Mouse (Mus musculus): ENCODE data around the gene Btbd11. TPM values are rescaled to one million over a fixed set of nuclear protein-coding genes. Genes with fewer than 3 reads are reported as not detected.

Gene Btbd11
- polyA plus RNA-seq, 1 experiment from 2014 or later: 10.5 TPM

DNA sequence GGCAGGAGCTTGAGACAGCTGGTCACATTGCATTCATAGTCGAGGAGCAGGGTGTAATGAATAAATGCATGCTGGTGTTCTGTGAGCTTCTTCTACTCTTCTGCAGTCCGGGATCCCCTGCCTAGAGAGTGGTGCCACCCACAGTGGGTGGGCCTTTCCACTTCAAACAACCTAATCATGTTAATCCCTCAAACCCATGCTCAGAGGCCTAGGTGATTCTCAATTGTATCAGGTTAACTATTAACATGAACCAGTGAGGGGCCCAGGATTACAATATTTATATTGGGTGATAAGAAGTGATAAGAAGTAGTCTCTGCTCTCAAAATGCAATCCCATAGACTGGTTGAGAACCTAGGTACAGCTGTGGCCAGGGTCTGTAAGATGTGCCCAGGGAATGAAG, 39.1 kb downstream of the Btbd11 start:
- Histone ChIP-seq H3K4me3 (no peak overlapping the region), H3K9me3 (no peaks in the 10 kb centered on the region), H3K27me3 (no peaks in the 10 kb centered on the region), H3K4me2 (replicated peaks) (no peak overlapping the region), H3K36me3 (no peaks in the 10 kb centered on the region), H3K9ac (no peak overlapping the region), H3K4me1 (no peaks in the 10 kb centered on the region), H3K27ac (no peak overlapping the region)
- 60% methylated on average over 2 of the region's 2 CpGs for WGBS
- ATAC-seq (ENCODE audit: insufficient number of reproducible peaks, insufficient read depth, low FRiP score, low TSS enrichment): no peak

DNA sequence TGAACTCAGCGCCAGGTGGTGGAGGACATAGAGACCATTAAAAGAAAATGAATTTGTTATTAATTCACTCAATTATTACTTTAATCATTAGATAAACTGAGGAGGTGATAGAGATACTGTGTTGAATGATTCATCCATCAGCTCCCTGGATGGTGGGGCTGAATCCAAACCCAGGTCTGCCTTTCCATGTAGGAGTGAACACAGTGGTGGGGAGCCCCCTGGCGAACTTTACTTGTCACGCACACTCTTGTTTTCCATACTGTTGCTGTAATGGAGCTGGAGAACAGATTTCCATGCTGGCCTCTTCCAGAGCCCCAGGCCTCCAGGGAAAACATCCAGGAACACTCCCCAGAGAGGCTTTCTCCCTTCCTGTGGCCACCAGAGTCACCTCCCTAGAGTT, 50.6 kb downstream of the Btbd11 start:
- Histone ChIP-seq H3K9ac (no peak overlapping the region), H3K4me1 (no peaks in the 10 kb centered on the region), H3K4me3 (no peak overlapping the region), H3K27me3 (no peaks in the 10 kb centered on the region), H3K4me2 (replicated peaks) (no peak overlapping the region), H3K9me3 (0 out of 2 replicates have a peak, but pooled peaks cover 3% of the 10 kb centered on the region), H3K27ac (no peak overlapping the region), H3K36me3 (no peaks in the 10 kb centered on the region)
- ATAC-seq (ENCODE audit: insufficient number of reproducible peaks, insufficient read depth, low FRiP score, low TSS enrichment): no peak
- WGBS: 84% methylated on average over 3 of the region's 3 CpGs

DNA sequence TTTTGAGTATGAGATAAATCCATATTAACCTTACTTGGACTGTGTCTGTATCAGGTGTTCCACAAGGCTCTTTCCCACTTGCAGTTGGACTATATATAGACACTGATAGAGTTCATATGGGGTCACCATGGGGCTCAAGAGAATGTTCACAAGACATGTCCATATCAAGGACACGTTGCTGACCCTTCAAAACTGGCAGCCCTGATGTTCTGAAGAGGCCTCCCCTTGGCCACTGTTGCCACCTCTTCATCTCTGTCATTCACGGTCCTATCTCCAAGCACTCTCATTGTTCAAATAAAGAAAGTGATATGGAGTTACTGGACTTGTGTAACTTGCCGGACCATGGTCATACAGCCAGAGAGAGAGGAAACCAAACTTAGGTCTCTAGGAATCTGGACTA, 56.8 kb downstream of the Btbd11 start:
- Histone ChIP-seq H3K4me1 (no peaks in the 10 kb centered on the region), H3K27me3 (no peaks in the 10 kb centered on the region), H3K36me3 (no peaks in the 10 kb centered on the region), H3K9ac (no peak overlapping the region), H3K9me3 (no peaks in the 10 kb centered on the region), H3K4me3 (no peak overlapping the region), H3K4me2 (replicated peaks) (no peak overlapping the region), H3K27ac (no peak overlapping the region)
- ATAC-seq (ENCODE audit: insufficient number of reproducible peaks, insufficient read depth, low FRiP score, low TSS enrichment): no peak
- 92% methylated on average over 3 of the region's 3 CpGs for WGBS

DNA sequence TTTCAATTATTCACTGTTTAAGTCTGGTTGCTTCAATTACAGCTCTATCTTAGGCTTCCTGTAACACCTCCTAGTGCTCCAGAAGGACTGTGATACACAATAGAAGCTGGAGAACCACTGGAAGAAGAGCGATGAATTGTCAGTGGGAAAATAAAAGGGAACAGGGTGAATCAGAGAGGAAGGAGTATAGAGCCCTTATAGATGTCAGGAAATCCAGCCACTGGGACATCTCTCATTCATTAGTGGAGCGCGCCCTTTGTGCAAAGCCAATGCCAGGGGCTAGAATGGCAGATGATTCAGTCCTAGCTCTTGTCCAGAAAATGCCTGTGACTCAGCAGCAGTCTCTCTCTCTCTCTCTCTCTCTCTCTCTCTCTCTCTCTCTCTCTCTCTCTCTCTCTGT, 59.3 kb downstream of the Btbd11 start:
- no peak overlapping the region for H3K9ac ChIP-seq
- no peaks in the 10 kb centered on the region for H3K36me3 ChIP-seq
- H3K4me1 ChIP-seq: no peaks in the 10 kb centered on the region
- no peaks in the 10 kb centered on the region for H3K27me3 ChIP-seq
- H3K9me3 ChIP-seq: no peaks in the 10 kb centered on the region
- 94% methylated on average over 3 of the region's 3 CpGs for WGBS
- no peak overlapping the region for H3K4me2 ChIP-seq (replicated peaks)
- no peak for ATAC-seq (ENCODE audit: insufficient number of reproducible peaks, insufficient read depth, low FRiP score, low TSS enrichment)
- H3K4me3 ChIP-seq: no peak overlapping the region
- no peak overlapping the region for H3K27ac ChIP-seq

DNA sequence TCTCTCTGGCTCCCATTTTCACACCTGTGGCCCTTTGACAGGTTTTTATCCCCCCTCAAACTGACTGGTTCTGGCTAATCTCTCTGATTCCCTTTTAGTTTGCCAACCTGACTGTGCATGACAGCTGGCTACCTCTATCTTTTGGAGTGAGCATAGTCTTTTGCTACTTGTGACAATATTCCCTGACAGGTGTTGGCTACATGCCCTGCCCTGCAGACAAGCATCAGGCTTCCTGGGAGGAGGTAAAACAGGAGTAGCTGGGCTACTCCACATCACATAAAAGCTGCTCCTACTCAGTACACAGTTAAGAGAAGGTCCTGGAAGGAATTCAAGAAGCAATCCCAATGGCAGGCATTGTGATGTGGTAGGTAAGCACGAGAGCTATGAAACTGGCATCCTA, 60.1 kb downstream of the Btbd11 start:
- WGBS: 94% methylated on average over 1 of the region's 1 CpGs
- no peak for ATAC-seq (ENCODE audit: insufficient number of reproducible peaks, insufficient read depth, low FRiP score, low TSS enrichment)
- H3K27ac ChIP-seq: no peak overlapping the region
- no peaks in the 10 kb centered on the region for H3K27me3 ChIP-seq
- no peak overlapping the region for H3K4me2 ChIP-seq (replicated peaks)
- H3K36me3 ChIP-seq: no peaks in the 10 kb centered on the region
- no peaks in the 10 kb centered on the region for H3K9me3 ChIP-seq
- H3K4me3 ChIP-seq: no peak overlapping the region
- H3K4me1 ChIP-seq: no peaks in the 10 kb centered on the region
- H3K9ac ChIP-seq: no peak overlapping the region

DNA sequence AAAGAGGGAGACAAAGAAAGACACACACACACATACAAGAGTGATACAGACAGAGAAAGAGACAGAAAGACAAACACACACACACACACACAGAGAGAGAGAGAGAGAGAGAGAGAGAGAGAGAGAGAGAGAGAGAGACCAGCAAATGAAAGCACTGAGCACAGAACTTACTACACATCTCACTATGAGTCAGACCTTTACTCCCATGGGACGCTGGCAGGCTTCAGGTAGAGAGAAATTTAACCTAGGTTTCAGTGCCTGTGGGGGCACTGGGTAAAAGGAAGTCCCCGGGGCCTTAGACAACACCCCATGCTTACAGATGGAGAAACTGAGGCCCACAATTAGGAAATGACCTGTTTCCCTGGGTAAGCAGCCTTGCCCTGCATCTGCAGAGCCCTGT, 61.3 kb downstream of the Btbd11 start:
- Histone ChIP-seq H3K4me1 (no peaks in the 10 kb centered on the region), H3K4me2 (replicated peaks) (no peak overlapping the region), H3K36me3 (no peaks in the 10 kb centered on the region), H3K9ac (no peak overlapping the region), H3K9me3 (no peaks in the 10 kb centered on the region), H3K27ac (no peak overlapping the region), H3K4me3 (no peak overlapping the region), H3K27me3 (no peaks in the 10 kb centered on the region)
- WGBS: 76% methylated on average over 2 of the region's 2 CpGs
- no peak for ATAC-seq (ENCODE audit: insufficient number of reproducible peaks, insufficient read depth, low FRiP score, low TSS enrichment)

DNA sequence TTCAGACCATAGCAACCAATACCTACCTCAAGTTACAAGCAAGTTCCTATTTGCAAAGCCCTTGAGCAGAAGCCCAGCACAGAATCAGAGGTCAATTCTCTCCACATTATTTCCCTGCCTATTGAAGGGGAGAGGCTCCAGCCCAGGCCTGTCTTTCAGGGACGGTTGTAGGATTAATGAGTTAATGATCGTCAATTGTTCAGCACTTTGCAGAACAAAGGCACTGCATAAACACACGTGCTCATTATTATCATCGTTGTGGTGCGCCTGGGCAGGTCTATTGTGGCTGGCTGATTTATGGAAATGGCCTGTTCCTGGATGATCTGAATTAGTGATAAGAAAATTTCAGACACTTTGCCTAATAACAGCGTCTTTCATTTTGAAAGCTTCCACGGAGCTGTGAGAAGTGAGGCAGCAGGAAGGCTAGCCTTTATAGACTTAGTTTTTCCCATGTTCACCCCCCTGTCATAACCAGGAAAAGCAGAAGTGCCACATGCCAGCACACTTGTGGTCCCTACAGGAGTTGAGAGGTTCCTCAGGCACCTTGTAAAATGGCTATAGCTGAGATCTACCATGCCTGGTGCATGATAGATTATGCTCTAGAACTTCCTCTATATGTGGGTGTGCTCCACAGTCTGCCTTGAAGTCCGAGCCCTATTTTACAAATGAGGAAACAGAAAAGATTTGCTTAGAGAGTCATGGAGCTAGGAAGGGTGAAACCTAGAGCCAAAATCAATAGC, 65.2 kb downstream of the Btbd11 start:
- no peak for ATAC-seq (ENCODE audit: insufficient number of reproducible peaks, insufficient read depth, low FRiP score, low TSS enrichment)
- Histone ChIP-seq H3K27ac (no peak overlapping the region), H3K4me1 (peaks cover 3% of the 10 kb centered on the region; the same call in 1 of the 2 replicates), H3K9me3 (no peaks in the 10 kb centered on the region), H3K36me3 (no peaks in the 10 kb centered on the region), H3K9ac (no peak overlapping the region), H3K27me3 (no peaks in the 10 kb centered on the region), H3K4me3 (no peak overlapping the region), H3K4me2 (replicated peaks) (no peak overlapping the region)
- WGBS: 61% methylated on average over 8 of the region's 8 CpGs

DNA sequence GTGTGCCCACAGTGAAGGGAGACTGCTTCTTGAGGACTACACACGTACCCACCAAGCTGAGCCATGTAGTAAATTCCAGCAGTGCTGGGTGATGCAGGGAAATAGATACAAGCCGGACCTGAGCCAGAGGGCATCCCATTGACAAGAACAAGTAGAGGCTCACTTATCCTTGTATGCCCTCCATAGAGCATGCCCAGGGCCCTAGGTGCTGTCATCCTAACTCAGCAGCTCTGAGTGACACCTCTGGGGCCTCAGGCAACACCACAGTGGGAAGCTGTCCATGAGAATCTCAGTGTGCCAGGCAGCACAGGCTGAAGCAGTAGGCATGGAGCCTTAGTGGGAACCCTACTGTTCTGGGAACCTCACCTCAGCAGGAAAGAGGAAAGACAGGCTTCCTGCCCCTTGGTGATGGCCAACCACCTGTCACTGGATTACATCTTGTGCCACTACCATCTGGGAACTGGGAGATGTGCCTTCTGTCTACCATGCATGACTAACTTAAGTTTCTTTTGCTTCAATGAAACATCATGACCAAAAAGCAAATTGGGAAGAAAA, 66.7 kb downstream of the Btbd11 start:
- Histone ChIP-seq H3K9me3 (no peaks in the 10 kb centered on the region), H3K9ac (no peak overlapping the region), H3K4me3 (no peak overlapping the region), H3K27ac (no peak overlapping the region), H3K36me3 (no peaks in the 10 kb centered on the region), H3K4me1 (peaks cover 6% of the 10 kb centered on the region), H3K4me2 (replicated peaks) (no peak overlapping the region), H3K27me3 (no peaks in the 10 kb centered on the region)
- ATAC-seq (ENCODE audit: insufficient number of reproducible peaks, insufficient read depth, low FRiP score, low TSS enrichment): no peak
- 87% methylated on average over 2 of the region's 2 CpGs for WGBS

DNA sequence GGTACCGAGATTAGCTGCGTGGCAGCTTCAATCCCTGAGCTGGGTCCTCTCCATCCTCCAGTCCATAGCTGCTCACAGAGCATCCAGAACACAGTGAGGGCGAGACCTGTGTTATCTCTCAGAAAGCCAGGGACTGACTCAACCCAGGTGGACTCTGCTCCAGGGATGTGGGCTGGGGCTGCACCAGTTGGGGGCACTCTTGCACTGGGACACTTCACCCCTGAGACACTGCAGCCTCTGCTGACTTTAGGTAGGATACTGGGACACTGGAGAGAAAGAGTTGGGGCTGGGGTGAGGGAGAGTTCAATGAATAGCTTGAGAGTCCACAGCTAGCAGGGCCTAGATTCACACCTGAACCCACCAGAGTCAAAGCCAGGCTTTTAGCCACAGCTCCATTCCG, 69.4 kb downstream of the Btbd11 start:
- H3K27me3 ChIP-seq: no peaks in the 10 kb centered on the region
- no peak overlapping the region for H3K27ac ChIP-seq
- H3K36me3 ChIP-seq: no peaks in the 10 kb centered on the region
- peaks cover 14% of the 10 kb centered on the region for H3K4me1 ChIP-seq
- 61% methylated on average over 4 of the region's 4 CpGs for WGBS
- no peak for ATAC-seq (ENCODE audit: insufficient number of reproducible peaks, insufficient read depth, low FRiP score, low TSS enrichment)
- no peaks in the 10 kb centered on the region for H3K9me3 ChIP-seq
- H3K4me3 ChIP-seq: no peak overlapping the region
- H3K4me2 ChIP-seq (replicated peaks): no peak overlapping the region
- H3K9ac ChIP-seq: no peak overlapping the region

DNA sequence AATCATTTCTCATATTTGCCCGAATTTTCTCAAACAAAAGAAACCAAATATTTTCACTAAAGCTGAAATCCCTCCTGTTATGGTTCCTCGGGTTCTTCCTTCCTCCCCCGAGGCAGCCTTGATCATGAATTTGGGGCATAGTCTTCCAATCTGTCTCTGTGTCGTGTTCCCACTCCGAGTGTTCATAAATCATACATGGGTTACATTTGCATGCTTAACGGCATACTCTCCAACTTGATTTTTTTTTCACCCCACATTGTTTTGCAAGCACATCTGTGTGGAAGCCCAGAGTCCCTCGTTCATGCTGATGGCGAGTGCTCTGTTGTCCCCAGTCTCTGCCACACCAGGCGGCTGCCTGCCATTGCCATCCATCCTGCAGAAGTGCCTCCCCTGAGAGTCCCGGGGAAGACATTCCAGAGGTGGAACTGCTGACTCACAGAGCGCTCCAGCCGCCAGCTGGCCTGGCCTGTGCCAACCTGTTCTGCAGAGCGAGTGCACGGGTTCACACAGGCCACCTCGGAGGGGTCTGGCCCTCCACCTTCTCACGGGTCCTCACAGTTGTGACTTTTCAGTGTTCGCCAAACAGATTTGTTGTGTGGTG, 72.2 kb downstream of the Btbd11 start:
- WGBS: 31% methylated on average over 17 of the region's 17 CpGs
- peak; percentile 68; the same call in 1 of the 2 replicates for ATAC-seq (ENCODE audit: insufficient number of reproducible peaks, insufficient read depth, low FRiP score, low TSS enrichment)
- peak overlapping the region; percentile 28 for H3K4me2 ChIP-seq (replicated peaks)
- no peak overlapping the region for H3K4me3 ChIP-seq
- H3K36me3 ChIP-seq: no peaks in the 10 kb centered on the region
- no peak overlapping the region for H3K27ac ChIP-seq
- H3K27me3 ChIP-seq: no peaks in the 10 kb centered on the region
- no peaks in the 10 kb centered on the region for H3K9me3 ChIP-seq
- no peak overlapping the region for H3K9ac ChIP-seq
- peaks cover 21% of the 10 kb centered on the region for H3K4me1 ChIP-seq

DNA sequence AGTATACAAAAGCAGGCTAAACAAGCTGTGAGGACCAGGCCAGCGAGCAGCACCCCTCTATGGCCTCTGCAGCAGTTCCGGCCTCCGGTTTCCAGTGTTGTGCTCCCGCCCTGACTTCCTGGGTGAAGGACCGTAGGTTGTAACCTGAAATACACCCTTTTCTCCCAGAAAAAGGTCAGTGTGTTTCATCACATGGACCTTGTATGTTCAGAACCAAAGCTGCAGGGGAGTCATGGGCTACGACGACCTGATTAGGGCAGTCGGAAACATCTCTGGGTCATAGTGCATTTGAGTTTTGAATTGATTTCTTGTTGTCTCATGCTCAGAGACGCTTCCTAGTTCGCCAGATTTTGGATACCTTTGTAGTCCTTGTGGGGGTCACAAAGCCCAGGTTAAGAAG, 74.1 kb downstream of the Btbd11 start:
- H3K4me1 ChIP-seq: peaks cover 33% of the 10 kb centered on the region
- H3K4me3 ChIP-seq: no peak overlapping the region
- no peaks in the 10 kb centered on the region for H3K36me3 ChIP-seq
- H3K4me2 ChIP-seq (replicated peaks): no peak overlapping the region
- H3K27ac ChIP-seq: no peak overlapping the region
- H3K9ac ChIP-seq: no peak overlapping the region
- no peak for ATAC-seq (ENCODE audit: insufficient number of reproducible peaks, insufficient read depth, low FRiP score, low TSS enrichment)
- H3K27me3 ChIP-seq: no peaks in the 10 kb centered on the region
- no peaks in the 10 kb centered on the region for H3K9me3 ChIP-seq
- WGBS: 89% methylated on average over 10 of the region's 10 CpGs

DNA sequence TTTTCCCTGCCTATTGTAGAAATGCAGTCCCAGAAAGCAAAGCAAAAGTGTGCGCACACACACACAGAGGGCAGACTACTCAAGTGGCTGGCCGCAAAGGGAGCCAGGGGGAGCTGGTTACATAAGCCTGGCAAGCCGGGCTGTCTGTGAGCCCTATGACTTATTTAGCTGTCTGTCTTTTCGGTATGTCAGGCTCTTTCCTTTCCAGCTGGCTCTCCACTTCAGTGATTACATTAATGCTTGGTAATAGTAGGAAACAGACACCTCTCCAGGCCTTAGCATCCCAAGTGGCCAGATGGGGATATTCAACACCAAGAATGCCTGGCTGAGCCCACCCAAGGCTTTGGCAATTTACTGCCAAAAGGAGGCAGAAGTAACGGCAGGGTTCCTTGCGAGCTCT, 77.5 kb downstream of the Btbd11 start:
- Histone ChIP-seq H3K4me2 (replicated peaks) (no peak overlapping the region), H3K27ac (no peak overlapping the region), H3K27me3 (no peaks in the 10 kb centered on the region), H3K4me1 (peaks cover 21% of the 10 kb centered on the region), H3K4me3 (no peak overlapping the region), H3K36me3 (no peaks in the 10 kb centered on the region), H3K9ac (no peak overlapping the region), H3K9me3 (no peaks in the 10 kb centered on the region)
- ATAC-seq (ENCODE audit: insufficient number of reproducible peaks, insufficient read depth, low FRiP score, low TSS enrichment): 0 out of 2 replicates have a peak, but pooled peaks have one; percentile 28
- WGBS: 29% methylated on average over 6 of the region's 6 CpGs

All from embryonic facial prominence, embryonic 12.5 days (tissue).